Mouse (Mus musculus): Measurements from ENCODE around the gene Fbxl16.

DNA sequence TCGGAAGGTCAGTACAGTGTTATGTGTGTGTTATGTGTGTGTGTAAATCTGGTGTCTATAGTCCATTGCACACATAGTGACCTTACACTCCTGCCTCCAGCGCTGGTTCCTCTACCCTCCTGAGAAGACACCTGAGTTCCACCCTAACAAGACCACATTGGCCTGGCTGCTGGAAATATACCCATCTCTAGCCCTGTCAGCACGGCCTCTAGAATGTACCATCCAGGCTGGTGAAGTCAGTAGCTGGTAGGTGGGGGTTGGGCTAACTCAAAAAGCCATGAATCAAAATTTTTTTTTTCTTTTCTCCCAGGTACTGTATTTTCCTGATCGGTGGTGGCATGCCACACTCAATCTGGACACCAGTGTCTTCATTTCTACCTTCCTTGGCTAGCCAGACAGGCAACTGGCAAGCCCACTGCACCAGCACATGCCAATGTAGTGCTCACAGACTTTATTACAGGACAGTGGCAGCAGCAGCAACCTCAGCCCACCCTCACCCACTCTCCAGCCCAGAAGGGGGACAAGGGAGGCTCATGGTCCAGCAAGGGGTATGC lies 21.4 kb downstream of the Fbxl16 start:
- TF ChIP-seq CTCF (IDR thresholded peaks at IDR 0.05; ENCODE audit: low read depth), result no peak
- no peak for TF ChIP-seq EP300 (optimal IDR thresholded peaks at IDR 0.05)

Measured in stomach, postnatal 0 days (tissue).